ENCODE assay signal across 15 mouse cellular contexts in genomic region chr12:89814536-89814935, GRCm38 (mm10).
DNase-seq lines count a peak whose midpoint lies in the region; ATAC-seq lines count a peak whose summit lies in the region.
"Had no signal": no experiment of that assay in that cellular context is flagged by ENCODE, and none has a peak within 500 bp of the region (broad histone marks: within the 10 kb centered on the region; RNA-seq: fewer than 3 reads in every experiment).

No protein-coding gene starts in this region.

- H3K4me1 ChIP-seq in neural tube, embryonic 12.5 days, result peaks cover 18% of the 10 kb centered on the region; the same call in 1 of the 2 replicates
- peaks cover 33% of the 10 kb centered on the region for H3K4me1 ChIP-seq in embryonic facial prominence, embryonic 10.5 days
- H3K4me1 ChIP-seq in limb, embryonic 10.5 days, result peaks cover 27% of the 10 kb centered on the region

- peak overlapping the region; percentile 80 for H3K4me2 ChIP-seq in neural tube, embryonic 12.5 days (replicated peaks)
- H3K4me2 ChIP-seq: embryonic facial prominence, embryonic 15.5 days; limb, embryonic 15.5 days had no signal

- no peak for ATAC-seq in neural tube, embryonic 12.5 days (ENCODE audit: low FRiP score, low read depth)
- no peak for ATAC-seq in activated CD4-positive, CD25-positive, alpha-beta regulatory T cell, adult 4 months
- ATAC-seq: CD4-positive, CD25-positive, alpha-beta regulatory T cell, adult 4 months; intestine, embryonic 15.5 days had no signal

- H3K36me3 ChIP-seq in neural tube, embryonic 12.5 days, result no peaks in the 10 kb centered on the region
- no peaks in the 10 kb centered on the region for H3K36me3 ChIP-seq in embryonic facial prominence, embryonic 10.5 days (replicated peaks)
- no peaks in the 10 kb centered on the region for H3K36me3 ChIP-seq in limb, embryonic 10.5 days
- H3K36me3 ChIP-seq: embryonic facial prominence, embryonic 15.5 days; intestine, embryonic 15.5 days; limb, embryonic 15.5 days had no signal

- WGBS in neural tube, embryonic 12.5 days, result 54% methylated on average over 4 of the region's 4 CpGs
- WGBS in embryonic facial prominence, embryonic 10.5 days, result 26% methylated on average over 4 of the region's 4 CpGs
- WGBS in limb, embryonic 10.5 days, result 30% methylated on average over 4 of the region's 4 CpGs

- H3K4me3 ChIP-seq in neural tube, embryonic 12.5 days, result peak overlapping the region; percentile 7
- 0 out of 2 replicates have a peak overlapping the region, but pooled peaks have one; percentile 18 for H3K4me3 ChIP-seq in embryonic facial prominence, embryonic 10.5 days
- no peak overlapping the region for H3K4me3 ChIP-seq in limb, embryonic 10.5 days
- H3K4me3 ChIP-seq: gastrocnemius, adult 2 months; intestine, embryonic 15.5 days had no signal

- no peak for DNase-seq in neural tube, embryonic 10.5 days (ENCODE audit: extremely low spot score, low spot score)
- peak; percentile 56 for DNase-seq in embryonic facial prominence, embryonic 10.5 days (ENCODE audit: low spot score)
- peak; percentile 37 for DNase-seq in limb, embryonic 10.5 days (ENCODE audit: low spot score)
- DNase-seq in layer of hippocampus, adult 8-10 months (ENCODE audit: low spot score in 2 of 2), result no peak
- no peak for DNase-seq in testis, postnatal 14 days (ENCODE audit: low spot score)
- no peak for DNase-seq in adrenal gland, adult 18-20 months (ENCODE audit: low spot score in 2 of 2)
- DNase-seq: adrenal gland, postnatal 36 days; gastrocnemius, adult 2 months; thymus, postnatal 25 days had no signal

- no peak overlapping the region for H3K27ac ChIP-seq in neural tube, embryonic 12.5 days
- peak overlapping the region; percentile 51; the same call in 1 of the 2 replicates for H3K27ac ChIP-seq in embryonic facial prominence, embryonic 10.5 days (replicated peaks)
- no peak overlapping the region for H3K27ac ChIP-seq in limb, embryonic 10.5 days
- H3K27ac ChIP-seq: embryonic facial prominence, embryonic 15.5 days; gastrocnemius, adult 2 months; intestine, embryonic 15.5 days; limb, embryonic 15.5 days had no signal

- 0 out of 2 replicates have a peak, but pooled peaks cover 3% of the 10 kb centered on the region for H3K27me3 ChIP-seq in neural tube, embryonic 12.5 days (replicated peaks)
- H3K27me3 ChIP-seq in embryonic facial prominence, embryonic 10.5 days (replicated peaks; ENCODE audit: low read depth, poor library complexity, severe bottlenecking), result peaks cover 36% of the 10 kb centered on the region
- peaks cover 40% of the 10 kb centered on the region for H3K27me3 ChIP-seq in limb, embryonic 10.5 days (ENCODE audit: low read depth, poor library complexity, severe bottlenecking)

- no peak overlapping the region for H3K9ac ChIP-seq in neural tube, embryonic 12.5 days
- H3K9ac ChIP-seq: embryonic facial prominence, embryonic 15.5 days; intestine, embryonic 15.5 days; limb, embryonic 15.5 days had no signal

- H3K9me3 ChIP-seq in neural tube, embryonic 12.5 days, result no peaks in the 10 kb centered on the region
- peaks cover 3% of the 10 kb centered on the region; the same call in 1 of the 2 replicates for H3K9me3 ChIP-seq in embryonic facial prominence, embryonic 10.5 days
- H3K9me3 ChIP-seq in limb, embryonic 10.5 days (replicated peaks), result no peaks in the 10 kb centered on the region
- H3K9me3 ChIP-seq: embryonic facial prominence, embryonic 15.5 days; intestine, embryonic 15.5 days; limb, embryonic 15.5 days had no signal

Comparison
In these comparisons a context has a peak if more than half of its experiments do, and no peak if none do; other contexts are left out.
1. DNase-seq: peak in embryonic facial prominence, embryonic 10.5 days (single experiment) and limb, embryonic 10.5 days (single experiment); none in neural tube, embryonic 10.5 days (single experiment), layer of hippocampus, adult 8-10 months (0 of 2), testis, postnatal 14 days (single experiment) and adrenal gland, adult 18-20 months (0 of 2).